Mouse (Mus musculus): Measurements from ENCODE around the gene Chic2.

Gene Chic2

DNA sequence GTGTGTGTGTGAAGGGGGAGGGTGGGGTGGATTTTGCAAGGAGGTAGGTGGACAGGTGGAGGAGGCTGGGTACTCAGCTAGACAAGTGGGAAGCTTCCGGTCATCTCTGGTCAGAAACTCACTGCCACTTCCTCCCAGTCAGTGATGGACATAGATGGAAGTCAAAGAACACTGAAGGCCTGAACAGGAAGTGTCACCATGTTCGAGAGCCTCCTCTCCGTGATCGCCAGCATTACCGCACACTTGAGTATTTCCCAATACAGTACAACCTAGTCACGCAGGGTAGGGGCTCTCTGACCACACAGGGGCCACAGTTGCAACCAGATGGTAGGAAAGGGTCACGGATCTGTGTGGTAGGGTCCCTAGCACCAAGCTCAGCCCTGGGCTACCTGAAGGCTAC lies 69.1 kb downstream of the Chic2 start:
- no peak for DNase-seq (ENCODE audit: inconsistent ontology term)

GRCm38 (mm10) chr5:74974726-74975411 lies 69.7 kb downstream of the Chic2 start:
- DNase-seq (ENCODE audit: inconsistent ontology term), result peak; percentile 92

GRCm38 (mm10) chr5:74974061-74974581 lies 70.5 kb downstream of the Chic2 start:
- DNase-seq (ENCODE audit: inconsistent ontology term), result no peak

GRCm38 (mm10) chr5:74971418-74971817 lies 73.2 kb downstream of the Chic2 start:
- DNase-seq (ENCODE audit: inconsistent ontology term), result no peak

GRCm38 (mm10) chr5:74969341-74969740 lies 75.2 kb downstream of the Chic2 start:
- no peak for DNase-seq (ENCODE audit: inconsistent ontology term)

GRCm38 (mm10) chr5:74967882-74968281 lies 76.7 kb downstream of the Chic2 start:
- DNase-seq (ENCODE audit: inconsistent ontology term), result no peak

- DNase-seq (ENCODE audit: inconsistent ontology term), result no peak
Measured at GRCm38 (mm10) chr5:74966891-74967290, 77.7 kb downstream of the Chic2 start.

- no peak for DNase-seq (ENCODE audit: inconsistent ontology term)
Measured at GRCm38 (mm10) chr5:74962771-74963170, 81.8 kb downstream of the Chic2 start.

- peak; percentile 62 for DNase-seq (ENCODE audit: inconsistent ontology term)
Measured at GRCm38 (mm10) chr5:74960840-74961543, 83.6 kb downstream of the Chic2 start.

DNA sequence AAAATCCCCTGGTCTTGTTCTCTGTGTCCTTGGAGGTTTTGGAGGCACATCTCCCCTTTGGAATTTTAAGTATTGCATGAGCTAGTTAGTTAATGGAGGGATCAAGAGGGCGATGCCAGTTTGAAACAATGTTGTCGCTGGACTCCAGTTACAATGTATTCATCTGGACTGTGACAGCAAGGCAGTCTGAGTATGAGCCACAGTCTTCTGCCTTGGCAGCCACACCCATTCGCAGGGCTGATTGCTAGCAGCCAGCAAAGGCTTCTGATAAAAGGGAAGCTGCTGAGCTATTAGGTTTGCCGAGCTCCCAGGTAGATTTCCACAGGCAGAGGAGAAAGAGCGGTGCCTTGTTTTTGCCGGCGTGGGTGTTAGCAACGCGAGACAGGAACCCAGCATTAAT lies 84.3 kb downstream of the Chic2 start:
- DNase-seq (ENCODE audit: inconsistent ontology term), result no peak

DNA sequence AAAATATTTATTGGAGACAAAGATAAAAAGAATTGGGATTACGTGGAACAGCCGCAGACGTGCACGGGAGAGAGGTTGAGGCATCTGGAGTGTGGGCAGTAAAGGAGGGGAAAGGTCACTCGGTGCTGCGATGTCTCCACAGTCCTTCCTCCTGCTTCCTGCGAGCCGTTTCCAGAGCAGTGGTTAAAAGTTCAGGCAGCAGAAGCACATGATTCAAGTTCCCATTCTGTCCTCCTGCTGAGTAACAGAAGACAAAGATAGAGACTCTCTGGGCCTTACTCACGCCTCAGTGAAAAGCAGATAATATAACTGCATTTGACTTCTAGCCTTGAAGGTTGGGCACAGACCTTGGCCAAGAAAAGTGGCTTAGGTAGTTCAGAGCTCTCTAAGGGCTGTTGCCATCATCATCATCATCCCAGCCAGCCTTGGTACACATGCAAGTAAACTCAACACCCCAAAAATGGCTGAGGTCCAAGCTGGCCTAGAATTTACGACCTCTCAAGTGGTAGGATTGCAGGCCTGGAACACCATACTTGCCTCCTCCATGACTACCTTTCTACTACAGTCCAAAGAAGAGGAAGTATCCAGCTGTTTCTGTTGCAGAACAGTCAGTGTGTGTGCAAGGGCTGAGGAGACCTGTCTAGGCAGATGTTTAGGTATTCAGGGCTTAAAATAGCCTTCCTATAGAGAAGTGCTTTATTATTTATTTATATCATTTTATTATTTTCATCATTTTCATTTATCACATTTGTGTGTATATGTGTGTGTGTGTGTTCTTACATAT lies 87.1 kb downstream of the Chic2 start:
- DNase-seq (ENCODE audit: inconsistent ontology term), result no peak

DNA sequence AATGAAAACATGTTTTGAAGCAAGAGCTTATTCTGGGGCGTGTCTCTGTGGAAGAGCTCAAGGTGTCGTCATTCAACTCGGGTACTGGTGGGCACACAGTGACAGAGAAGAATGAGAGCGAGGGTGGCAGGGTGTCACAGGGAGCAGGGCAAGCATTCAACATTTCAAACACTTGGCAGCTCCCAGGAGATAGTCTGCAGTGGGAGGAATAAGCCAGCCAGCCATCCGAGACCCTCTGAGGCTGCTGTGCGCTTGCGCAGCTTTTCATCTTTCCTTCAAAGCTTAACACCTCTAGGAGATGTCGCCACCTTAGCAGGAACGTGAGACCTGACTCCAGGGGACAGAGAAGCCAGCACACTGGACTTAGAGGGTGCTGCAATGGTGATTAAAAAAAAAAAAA lies 88.2 kb downstream of the Chic2 start:
- DNase-seq (ENCODE audit: inconsistent ontology term), result no peak

GRCm38 (mm10) chr5:74955565-74955964 lies 89.0 kb downstream of the Chic2 start:
- DNase-seq (ENCODE audit: inconsistent ontology term), result no peak

DNA sequence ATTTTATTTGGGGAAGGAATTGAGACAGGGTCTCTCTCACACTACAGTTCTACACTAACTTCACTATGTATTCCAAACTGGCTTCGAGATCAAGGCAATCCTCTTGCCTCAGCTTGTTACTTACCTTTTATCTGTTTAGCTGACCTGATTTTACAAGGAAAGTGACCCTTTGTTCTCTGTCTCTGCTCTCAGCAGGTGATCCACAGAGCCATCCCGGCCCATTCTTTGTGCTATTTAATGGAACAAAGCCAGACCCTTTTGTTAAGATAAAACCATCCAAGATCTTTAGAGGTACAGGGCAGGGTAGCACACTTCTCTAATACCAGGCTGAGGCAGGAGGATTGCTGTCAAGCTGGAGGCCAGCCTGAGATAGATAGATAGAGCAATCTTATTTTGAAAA lies 91.6 kb downstream of the Chic2 start:
- DNase-seq (ENCODE audit: inconsistent ontology term), result no peak

GRCm38 (mm10) chr5:74951375-74951774 lies 93.2 kb downstream of the Chic2 start:
- no peak for DNase-seq (ENCODE audit: inconsistent ontology term)

- no peak for DNase-seq (ENCODE audit: inconsistent ontology term)
Measured at GRCm38 (mm10) chr5:74949298-74949697, 95.3 kb downstream of the Chic2 start.

DNA sequence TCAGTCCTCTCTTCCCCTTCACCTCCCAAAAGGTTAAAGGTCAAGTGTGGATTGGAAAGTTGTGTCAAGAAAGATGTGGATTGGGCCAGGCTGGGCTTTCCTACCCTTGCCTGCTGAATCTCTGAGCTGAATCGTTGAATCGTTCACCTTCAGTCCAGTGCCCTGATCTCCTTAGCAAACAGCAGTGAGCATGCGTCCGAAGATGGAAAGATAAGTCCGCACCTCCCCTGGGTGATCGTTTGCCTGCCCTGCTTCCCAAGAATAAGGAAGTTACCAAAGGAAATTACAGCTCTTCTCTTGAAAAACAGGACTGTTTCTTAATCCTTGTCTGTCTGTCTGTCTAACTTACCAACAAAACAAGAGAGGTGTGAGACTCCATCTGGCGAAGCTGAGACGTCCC lies 96.1 kb downstream of the Chic2 start:
- no peak for DNase-seq (ENCODE audit: inconsistent ontology term)
